Mouse (Mus musculus) activated CD4-positive, CD25-positive, alpha-beta regulatory T cell, adult 4 months (primary cell): ENCODE results near the gene Pgs1. TPM values are rescaled to one million over a fixed set of nuclear protein-coding genes. Genes with fewer than 3 reads are reported as not detected.

Experiments used
- ATAC-seq: one replicate; pipeline ENCODE4 v1.8.0; 2017
- polyA plus RNA-seq, 2 experiments: library from polyadenylated mRNA; unstranded; fragments of 100-300 nt; shearing (Covaris generic); gene quantifications; one replicate each; pipeline ENCODE4 v1.2.1; 2017

Gene Pgs1
- polyA plus RNA-seq, 2 experiments from 2014 or later: 34.6 to 38.3 TPM

DNA sequence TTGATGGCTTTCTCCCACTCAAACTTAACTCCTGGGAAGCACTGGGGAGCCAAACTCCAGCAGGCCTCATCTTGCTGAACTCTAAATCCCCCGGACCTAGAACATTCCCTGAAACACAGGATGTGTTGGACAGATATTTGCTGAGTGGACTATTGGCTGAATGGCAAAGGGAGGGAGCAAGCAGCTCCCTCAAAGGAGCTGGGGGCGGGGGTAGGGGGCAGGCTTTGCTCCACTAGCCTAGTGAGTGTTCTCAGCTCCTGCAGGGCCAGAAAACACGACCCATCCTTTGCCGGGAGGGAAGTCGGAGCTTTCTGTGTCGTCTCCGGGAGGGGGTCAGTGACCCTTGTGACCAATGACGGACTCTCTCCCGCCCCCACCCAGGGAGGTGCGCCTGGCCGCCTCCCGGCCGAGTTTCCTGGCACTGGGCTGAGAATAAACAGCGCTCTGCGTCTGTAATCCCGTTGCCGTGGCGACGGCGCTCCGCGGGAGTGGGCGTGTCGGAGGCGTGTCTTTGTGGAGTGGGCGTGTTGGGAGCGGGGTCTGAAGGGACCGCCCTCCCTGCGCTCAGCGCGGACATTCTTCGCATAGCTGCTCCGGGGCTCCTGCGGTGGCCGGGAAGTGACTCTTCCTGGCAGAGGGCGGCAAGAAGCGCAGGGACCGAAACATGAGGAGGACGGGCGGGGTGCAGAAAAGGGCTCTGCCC, 22.9 kb upstream of the Pgs1 start:
- peak; percentile 75 for ATAC-seq

DNA sequence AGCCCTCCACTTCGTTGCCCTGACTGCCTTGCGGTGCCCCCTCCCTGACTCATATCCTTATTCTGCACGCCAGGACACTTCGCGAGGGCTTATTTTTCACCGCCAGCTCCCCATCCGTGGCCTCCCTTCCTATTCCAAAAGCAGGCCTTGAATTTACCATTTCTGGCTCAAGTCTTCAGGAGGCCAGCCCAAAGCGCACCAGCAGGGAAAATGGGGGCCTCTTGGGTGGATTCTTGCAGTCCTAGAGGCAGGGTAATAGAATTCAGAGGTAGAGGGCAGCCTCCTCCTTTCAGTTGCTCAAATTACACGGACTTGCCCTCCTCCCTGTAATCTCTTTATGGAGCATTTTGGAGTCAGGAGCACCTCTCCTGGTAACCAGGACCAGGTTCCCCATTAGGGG, 22.2 kb upstream of the Pgs1 start:
- ATAC-seq: no peak

DNA sequence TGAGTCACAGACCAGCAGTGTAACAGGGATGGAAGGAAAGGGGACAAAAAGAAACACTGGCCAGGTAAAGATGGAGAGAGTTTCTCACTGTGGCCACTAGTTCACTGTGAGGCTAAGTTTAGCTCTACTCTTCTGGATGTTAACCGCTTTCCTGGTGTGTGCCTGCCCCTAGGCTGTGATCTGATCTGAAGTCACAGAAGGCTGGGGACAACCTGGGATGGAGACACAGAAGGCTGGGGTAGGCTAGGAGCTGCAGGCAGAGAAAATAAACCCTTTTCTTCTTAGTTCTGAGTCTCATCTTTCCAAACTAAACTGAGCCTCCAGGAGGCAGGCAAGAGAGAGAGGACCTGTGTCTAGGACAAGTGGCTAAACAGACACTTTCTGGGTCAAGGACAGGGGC, 21.8 kb upstream of the Pgs1 start:
- no peak for ATAC-seq

DNA sequence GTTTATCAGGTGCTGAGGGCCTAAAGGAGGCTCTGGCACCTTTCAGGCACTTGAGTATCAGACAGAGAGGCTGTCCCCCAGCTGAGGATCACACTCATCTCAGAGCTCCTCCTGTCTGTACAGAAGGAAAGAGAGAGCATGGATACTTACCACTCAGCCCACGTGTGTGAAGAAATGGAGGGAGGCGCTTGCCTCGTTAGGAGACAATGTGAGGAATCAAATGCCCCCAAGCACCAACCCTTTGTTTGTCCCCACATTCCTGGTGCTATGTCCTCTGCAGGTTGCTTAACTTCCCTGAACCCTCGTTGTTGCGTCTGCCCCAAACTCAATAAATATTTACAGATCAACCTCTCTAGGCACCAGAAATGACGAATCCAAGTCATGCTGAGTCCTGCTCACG, 21.0 kb upstream of the Pgs1 start:
- no peak for ATAC-seq

DNA sequence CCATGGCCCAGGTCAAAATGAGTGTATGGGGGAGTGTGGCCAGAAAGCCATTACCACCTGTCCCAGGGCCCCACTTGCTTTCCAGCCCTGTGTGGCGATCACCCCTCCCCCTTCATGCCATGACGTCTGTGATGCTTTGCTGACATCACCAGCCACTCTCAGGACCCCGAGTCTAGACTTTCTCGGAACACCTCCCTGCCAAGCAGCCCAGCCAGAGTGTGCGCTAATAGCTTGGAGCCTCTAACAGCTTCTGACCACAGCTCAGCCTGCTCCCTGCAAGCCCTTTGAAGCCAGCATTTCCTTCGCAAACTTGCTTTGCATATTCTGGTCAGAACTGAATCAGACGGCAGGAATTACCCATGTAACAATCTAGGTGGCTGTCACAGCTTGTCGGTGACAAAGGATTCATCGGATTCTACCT, 20.5 kb upstream of the Pgs1 start:
- peak; percentile 19 for ATAC-seq

DNA sequence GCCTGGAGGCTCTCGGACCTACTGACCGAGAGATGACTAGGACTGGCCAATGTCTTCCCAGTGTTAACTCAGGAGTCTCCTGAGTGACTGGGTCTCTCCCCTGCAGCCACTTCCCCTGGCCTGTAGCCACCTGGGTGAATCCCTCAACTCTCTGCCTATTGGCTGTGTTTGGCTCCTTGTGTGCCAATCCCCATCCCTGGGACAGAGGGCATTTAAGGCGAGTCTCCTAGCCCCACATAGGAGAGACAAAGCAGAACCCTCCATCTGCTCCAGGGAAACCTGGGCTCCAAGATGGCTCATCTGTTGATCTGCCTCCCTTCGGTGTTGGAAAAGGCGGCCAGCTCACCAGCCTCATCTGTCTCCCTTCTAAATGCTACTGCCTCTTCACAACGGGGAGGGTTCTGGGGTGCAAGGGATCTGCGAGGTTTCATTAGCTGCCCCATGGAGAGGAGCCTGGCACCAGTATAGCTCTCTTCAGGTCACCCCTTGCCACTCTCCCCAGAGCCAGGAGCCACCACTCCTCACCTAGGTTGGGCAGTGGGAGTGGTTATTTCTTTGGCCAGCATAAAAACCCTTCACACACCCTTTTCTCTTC, 19.5 kb upstream of the Pgs1 start:
- no peak for ATAC-seq

DNA sequence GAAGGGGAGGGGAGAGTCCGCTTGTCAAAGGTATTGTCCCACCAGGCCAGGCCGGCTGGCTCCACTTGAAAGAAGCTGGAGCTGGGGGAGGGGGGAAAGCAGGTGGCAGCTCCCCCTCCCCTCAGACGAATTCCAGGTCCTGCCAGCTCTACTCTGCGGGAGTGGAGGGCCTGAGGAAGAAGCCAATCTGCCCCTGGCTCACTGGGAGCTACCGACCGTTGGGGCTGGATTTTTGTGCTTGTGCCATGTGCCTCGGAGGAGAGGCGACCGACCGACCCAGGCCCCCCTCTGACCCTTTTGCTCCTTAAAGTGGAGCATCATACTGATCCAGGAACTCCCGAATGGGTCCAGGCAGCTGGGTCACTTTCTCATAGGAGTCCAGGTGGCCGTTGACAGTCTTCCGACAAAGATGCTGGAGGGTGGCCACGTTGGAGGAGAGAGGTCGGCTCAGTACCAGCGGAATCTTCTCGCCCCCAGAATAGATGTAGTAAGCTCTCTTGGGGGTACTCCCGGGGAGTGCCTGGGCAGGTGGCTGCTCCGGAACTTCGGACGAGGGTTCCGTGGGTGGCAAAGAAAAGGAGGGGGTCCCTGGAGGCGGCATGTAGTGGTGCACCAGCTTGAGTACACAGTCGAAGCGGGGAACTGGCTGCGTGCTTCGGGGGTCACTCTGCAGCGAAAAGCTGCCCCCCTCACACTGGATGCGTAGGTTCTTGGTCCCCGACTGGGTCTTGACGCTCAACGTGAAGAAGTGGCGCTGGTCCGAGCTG, 18.7 kb upstream of the Pgs1 start:
- no peak for ATAC-seq

DNA sequence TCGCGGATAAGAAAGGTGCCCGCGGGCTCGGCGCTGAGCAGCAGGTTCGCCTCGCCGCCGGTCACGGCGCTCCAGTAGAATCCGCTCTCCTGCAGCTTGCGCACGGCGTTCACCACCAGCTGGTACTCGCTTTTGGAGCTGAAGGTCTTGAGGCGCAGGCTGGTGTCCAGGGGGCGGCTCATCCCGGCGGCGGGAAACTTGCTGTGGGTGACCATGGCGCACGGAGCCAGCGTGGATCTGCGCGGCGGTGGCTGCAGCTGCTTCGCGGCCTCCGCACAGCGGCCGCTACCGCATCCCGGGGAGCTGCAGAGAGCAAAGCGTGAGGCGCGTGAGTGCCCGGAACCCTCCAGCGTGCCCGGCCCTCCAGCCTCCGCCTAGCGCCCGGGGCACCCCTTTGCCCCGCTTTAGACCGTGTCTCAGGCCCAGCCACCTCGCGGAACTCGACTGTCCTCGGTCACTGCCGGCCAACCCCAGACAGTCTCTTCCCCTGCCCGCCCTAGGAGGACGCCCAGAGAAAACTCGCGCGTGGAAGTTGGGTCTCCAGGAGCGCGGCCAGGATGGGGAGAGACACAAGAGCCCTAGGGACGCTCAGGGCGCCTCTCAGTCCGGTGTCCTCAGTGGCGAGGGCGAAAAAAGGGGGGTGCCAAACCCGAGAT, 17.9 kb upstream of the Pgs1 start:
- ATAC-seq: no peak

DNA sequence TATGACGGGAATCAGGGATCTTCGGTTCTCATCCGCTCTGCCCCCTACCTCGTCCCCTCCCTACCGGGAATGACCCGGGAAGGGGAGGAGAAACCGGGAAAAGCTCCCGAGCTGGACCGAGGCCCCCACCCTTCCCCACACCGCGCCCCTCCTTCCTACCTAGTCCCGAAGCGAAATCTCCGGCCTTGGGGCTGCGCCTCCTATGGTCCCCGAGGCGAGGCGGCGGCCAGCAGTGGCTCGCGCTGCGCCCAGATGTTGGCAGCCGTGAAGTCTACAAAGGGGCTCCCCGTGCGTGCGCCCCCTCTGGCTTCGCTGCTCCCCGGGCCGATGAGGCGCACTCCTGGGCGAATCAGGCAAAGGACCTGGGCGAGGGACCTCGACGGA, 17.4 kb upstream of the Pgs1 start:
- peak; percentile 10 for ATAC-seq

DNA sequence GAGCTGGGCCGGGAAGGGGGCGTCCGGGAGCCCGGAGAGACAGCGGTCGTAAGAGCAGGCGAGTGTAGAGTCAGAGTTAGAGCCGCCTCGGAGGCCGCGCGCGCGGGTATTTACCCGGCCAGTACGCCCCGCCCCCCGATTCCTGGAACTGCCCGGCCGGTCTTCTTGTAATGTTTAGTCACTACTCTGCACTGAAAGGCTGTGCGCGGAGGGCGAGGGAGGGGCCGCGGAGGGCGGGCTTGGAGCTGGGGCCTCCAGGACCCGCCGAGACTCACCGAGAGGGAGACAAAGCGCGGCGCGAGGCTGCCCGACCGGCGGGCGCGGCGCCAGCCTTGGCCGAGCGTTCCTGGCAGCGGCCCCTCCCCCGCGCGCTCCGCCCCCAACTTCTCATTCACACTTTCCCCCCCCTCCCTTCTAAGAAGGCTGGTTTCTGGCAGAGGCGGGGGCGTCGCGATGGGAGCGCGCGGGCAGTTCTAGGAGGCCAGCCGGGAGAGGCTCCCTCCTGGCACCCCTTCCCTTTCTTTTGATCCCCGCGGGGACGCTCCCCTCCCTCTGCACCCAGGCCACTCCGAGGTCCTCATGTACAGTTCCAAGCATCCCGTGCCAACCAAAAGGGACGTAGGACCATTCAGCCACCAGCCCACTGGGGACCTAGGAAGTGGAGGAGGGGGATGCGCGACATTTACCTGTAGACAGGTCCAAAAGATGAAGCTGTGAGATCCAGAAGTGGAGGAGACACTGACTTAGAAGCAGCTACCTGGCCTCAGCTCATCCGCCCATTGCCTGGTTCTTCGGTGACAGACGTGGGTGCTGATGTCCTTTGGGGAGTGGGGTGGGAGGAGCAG, 16.8 kb upstream of the Pgs1 start:
- peak; percentile 69 for ATAC-seq

DNA sequence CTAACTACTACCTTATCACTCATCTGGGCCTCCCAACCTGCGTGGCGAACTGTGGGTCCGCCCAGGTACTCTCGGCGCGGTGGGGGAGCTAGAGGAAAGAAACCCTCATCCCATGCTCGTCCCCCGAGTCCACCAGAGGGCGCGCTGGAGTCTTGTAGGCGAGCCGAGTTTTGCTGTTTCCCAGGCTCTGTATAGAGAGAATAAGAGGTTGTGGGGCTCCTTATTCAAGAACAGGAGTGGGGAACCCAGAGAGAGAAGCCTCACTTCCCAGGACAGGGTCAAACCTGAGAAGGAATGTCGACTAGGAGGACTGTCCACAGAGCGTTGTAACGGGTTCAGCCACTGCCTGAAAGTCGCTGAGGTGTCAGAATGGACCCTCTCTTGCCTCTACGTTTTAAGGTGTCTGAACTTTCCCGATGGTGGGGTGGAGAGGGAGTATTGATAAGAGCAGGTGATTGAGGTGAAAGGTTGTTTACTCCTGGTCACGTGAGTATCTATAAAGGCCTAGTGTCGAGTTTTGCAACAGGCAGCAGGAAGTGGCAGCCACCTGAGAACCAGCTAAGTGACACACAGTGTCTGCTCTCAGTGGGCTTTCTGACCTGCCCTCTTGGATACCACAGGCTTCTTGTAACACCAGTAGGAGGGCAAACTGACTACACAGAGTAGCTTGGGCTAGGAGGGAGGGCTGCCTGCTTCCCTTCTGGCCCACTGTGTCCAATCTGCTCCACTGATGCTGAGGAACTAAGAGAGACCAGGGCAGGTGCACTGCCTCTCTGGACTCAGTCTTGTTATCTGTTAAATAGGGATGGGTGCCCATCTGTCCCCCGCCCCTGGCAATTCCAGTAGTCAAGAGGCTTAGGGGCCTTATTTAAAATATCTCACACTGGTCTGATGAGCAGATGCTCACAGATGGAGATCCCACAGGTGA, 15.9 kb upstream of the Pgs1 start, which contains the start of gene Socs3:
Socs3 (minus strand) TSS at position 103 of the 928 bp plus-strand sequence.
- ATAC-seq: peak; percentile 48

DNA sequence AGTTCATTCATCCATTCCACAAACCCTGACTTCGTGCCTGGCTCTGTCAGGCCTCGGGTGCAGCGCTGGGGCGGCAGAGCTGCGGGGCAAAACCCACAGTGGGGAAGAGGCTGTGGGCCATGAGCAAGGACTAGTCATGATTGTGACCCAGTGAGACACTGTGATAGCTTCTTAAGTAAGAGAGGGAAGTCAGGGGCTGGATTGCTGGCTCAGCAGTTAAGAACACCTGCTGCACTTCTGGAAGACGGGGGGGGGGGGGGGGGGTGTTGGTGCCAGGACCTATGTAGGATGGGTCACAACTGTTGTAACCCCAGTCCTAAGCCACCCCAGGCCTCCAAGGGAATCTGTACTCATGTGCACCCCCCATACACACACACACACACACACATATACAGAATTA, 15.0 kb upstream of the Pgs1 start:
- ATAC-seq: no peak

DNA sequence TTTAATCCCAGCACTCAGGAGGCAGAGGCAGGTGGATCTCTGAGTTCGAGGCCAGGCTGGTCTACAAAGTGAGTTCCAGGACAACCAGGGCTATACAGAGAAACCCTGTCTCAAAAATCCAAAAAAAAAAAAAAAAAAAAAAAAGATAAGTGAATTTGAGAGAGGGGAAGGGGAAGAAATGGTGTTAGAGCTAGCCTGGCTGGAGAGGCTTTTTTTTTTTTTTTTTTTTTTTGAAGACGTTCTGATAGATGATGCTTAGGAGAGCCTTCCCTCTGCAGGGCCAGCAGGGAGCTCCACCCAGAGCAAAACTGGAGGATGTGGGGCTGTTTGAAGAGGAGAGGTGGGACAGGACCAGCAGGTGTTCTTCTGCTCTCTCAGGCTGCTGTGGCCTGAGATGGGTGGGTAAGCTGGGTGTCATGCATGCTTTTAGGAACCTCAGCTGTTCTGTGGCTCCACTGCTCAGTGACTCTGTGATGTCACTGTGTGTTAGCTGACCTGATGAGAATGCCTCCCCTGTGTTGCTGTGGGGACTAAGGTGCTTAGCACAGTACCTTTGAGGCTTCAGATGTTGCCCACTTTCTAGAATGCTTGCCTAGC, 14.3 kb upstream of the Pgs1 start:
- no peak for ATAC-seq

DNA sequence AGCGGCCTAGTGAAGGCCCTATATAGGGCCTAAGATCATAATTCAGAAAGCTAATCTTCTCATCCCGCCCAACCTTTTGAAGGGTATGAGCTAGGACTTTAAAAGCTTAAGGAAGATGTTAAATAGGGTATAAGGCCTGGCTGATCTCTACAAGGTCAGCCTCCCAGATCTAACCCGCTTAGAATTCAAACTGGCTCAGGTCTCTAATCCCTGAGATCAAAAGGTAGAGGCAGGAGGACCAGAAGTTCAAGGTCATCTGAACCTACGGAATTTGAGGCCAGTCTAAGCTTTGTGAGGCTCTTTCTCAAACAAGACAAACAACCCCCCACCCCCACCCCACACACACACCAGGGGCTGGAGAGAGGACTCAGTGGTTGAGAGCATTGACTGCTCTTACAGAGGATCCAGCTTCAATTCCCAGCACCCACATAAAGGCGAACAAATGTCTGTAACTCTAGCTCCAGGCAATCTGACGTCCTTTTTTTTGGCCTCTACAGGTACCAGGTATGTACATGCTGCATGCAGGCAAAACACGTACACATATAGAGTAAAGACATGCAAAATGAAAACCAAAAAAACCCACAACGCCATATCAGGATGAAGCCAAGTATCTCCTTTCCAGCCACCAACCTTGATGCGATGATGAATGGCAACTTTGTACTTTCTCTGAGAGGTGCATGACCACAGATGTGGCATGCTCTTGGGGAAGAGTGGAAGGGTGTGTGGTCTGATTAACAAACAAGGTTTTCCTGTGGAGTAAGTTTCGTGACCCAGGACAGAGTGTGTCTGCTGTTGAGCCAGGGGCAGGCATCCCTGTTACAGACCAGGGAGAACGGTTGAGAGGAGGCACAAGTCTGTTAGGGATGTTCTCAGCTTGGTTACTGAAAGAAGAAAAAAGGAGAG, 13.2 kb upstream of the Pgs1 start:
- no peak for ATAC-seq

DNA sequence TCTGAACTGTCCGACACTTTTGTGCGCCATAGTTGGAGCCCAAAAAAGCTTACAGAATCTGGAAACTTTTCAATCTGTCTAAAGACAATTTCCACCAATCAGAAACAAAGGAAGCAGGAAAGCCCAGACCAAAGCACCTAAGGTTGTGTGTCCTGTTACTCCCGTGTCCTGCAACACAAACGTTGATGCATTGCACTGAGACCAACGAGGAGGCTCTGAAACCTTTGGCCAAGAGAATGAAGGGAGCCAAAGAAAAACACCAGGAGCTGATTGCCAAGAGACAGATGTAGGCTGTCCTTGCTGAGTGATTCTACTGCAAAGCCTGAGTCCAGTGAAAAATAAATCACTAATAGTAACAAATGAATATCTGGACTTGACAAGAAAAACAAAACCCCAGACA, 12.5 kb upstream of the Pgs1 start:
- no peak for ATAC-seq

DNA sequence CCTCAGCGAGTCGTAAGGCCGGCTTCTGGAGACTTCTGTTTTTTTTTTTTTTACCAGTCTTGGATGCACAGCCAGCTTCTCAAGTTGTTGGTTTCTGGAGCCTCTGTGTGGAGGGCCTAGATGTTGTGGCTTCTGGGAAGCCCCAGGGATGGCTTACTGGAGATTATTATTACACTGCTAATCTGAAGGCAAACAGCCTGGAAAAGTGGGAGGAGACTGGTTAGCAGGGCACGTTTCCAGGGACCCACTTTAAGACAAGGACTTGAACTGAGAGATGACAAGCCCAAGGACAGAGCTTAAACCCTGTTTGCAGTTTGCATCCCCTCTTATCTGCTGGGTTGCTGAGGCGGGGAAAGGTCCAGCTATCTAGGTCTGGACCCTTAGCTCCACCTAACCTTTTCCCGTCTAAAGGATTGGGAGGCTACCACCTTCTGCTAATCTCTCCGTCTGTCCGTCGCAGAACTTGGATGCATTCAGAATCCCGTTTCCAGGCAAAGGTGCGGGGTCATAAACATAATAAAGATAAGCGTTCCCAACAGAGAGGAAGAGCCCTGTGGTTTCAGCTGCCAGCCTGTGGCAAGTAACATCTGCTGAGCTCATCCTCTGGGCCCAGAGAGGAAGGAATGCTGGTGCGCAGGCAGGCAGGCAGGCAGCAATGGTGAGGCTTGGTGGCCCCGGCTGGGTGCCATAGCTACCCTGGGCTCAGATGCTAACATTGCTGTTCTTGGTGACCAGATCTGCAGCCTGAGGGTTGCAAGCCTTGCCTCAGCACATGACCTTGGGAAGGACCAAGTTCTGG, 11.6 kb upstream of the Pgs1 start:
- ATAC-seq: no peak

DNA sequence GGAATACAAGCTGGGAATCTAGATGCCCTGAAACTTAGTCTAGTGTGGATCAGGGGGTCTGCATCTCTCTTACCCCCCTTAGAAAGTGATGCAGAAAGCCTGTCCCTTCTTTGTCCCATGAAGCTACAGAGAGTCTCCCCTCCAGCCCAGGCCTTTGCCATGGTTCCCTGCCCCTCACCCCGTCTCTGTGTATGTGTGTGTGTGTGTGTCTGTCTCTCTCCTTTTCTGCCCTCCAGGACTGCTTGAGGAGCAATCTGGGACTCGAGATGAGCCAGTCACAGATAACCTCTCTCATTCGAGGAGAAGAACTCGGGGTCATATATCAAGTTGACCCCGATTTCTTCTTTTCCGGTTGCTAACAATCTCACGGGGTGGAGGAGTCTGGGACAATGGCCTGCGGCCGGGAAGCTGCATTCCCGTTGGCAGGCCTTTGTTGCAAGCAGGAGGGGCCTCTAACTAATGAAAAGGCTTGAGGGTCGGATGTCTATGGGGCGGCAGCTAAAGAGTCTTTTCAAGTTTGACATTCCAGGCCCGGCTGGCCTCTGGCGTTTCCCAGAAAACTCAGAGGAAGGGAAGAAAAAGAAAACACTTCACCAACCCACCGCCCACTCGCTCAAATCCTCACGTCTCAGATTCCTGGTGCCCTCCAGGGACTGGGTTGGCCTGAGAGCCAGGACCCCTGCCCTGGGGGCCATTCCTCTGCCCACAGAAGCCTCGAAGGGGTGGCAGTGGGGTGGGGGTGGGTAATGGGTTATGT, 10.7 kb upstream of the Pgs1 start:
- no peak for ATAC-seq

DNA sequence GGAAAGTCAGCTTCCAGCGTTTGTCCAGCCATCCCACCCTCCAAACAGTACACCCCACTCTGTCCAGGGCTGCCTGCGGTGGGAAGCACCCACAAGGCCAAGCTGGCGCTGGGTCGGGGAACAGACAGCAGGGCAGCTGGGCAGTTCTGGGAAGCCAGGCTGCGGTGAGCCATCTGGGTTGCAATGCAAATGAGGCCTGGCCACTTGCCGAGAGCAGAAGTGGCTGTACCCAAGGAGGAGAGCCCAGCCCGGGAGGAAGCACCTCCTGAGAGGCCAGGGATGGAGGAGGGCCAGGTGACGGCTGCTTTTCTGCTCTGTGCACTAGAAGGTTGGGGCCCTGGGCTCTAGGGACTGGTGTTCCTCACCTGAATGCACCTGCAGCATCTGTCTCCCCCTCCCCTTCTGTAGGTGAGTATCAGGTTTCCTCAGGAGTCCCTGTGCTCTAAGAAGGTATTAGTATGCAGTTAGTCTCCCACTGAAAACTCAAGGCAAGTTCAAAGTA, 10.0 kb upstream of the Pgs1 start:
- ATAC-seq: no peak
